Mouse (Mus musculus) CD4-positive naive resting alpha-beta T cell, adult 57 days (primary cell): Measurements from ENCODE around the gene Phka2. TPM values are rescaled to one million over a fixed set of nuclear protein-coding genes. Genes with fewer than 3 reads are reported as not detected.

Experiments used
- total RNA-seq: library from RNA; stranded (reverse); gene quantifications from one replicate; pipeline ENCODE4 v1.2.4, GENCODE M21; 2023

Phka2 gene
- total RNA-seq, result 14.2 TPM

GRCm38 (mm10) chrX:160502048-160503041 is at the start of gene Phka2:
TSS of gene Phka2 (plus strand) at chrX:160502166.

Other genes starting within 250 kb of the Phka2 start
- not detected for gene Adgrg2, start 111.5 kb upstream of the Phka2 start, total RNA-seq
- not detected for gene Ppef1, start 233.6 kb downstream of the Phka2 start, total RNA-seq